8 mouse cellular contexts compared by ENCODE assay signal in genomic region chr5:35975681-35976080, GRCm38 (mm10).
DNase-seq lines count a peak whose midpoint lies in the region; TF ChIP-seq lines count a peak whose summit lies in the region.

No protein-coding gene starts in this region.

- DNase-seq in CD4-positive helper T cell, adult 2 months (ENCODE audit: low read depth, low spot score), result peak; percentile 58
- DNase-seq in Muller cell, postnatal 12 days (ENCODE audit: inconsistent ontology term), result peak; percentile 66
- peak; percentile 63 for DNase-seq in cerebellum, adult 9-10 months
- DNase-seq in gastrocnemius, adult 2 months, result peak; percentile 86
- DNase-seq in kidney, postnatal 10 days, result peak; percentile 73
- DNase-seq in lung, postnatal 25 days (ENCODE audit: low spot score), result peak; percentile 61
- peak; percentile 64 for DNase-seq in skeletal muscle tissue, adult 2 months (ENCODE audit: low read depth, low spot score)
- peak; percentile 68 to 85 for DNase-seq in urinary bladder, postnatal 4 days (ENCODE audit: low spot score in 2 of 2)

- H3K27ac ChIP-seq in gastrocnemius, adult 2 months, result no peak overlapping the region

- no peak overlapping the region for H3K4me3 ChIP-seq in gastrocnemius, adult 2 months

- TF ChIP-seq CTCF in gastrocnemius, adult 2 months (IDR thresholded peaks at IDR 0.05), result peak; percentile 93

- intact Hi-C loops in gastrocnemius, adult 2 months (cut with DNase I), result loop anchor here (1.0 to 10.0 kb wide), 2 partner anchors 86 to 231 kb away; no protein-coding TSS in a partner anchor
